Mouse (Mus musculus): ENCODE data around the gene Dock10.

DNA sequence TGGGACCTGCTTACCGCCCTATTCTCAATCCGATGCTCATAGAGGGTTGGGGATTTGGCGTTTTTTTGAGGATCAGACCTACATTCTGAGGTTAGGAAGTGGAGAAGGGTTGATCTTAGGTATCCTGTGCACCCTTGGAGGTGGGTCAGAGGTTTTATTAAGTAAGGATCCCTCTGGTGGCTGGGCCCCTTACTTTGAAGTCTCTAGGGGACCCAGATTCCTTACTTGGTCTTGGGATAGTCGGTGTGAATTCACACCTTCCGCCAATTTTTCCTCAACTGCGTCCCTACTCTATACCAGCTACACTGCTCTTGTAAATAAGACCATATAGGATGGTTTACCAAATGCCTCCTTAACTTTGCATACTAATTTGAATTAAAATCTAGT lies 464 bp upstream of the Dock10 start:
- TF ChIP-seq POLR2A (IDR thresholded peaks at IDR 0.05; ENCODE audit: control insufficient read depth, extremely low read depth, insufficient read depth, low read length, poor library complexity) (no peak), CTCF (IDR thresholded peaks at IDR 0.05; ENCODE audit: borderline replicate concordance, control insufficient read depth, extremely low read depth, insufficient read depth, low read length, poor library complexity) (no peak)
